Comparison of ENCODE assay signal across 8 mouse cellular contexts in genomic region chr9:102627442-102627841, GRCm38 (mm10). TPM values are rescaled to one million over a fixed set of nuclear protein-coding genes. Genes with fewer than 3 reads are reported as not detected.
DNase-seq lines count a peak whose midpoint lies in the region; ATAC-seq and TF ChIP-seq lines count a peak whose summit lies in the region.

No protein-coding gene starts in this region.

- peaks cover 20% of the 10 kb centered on the region for H3K36me3 ChIP-seq in erythroblast, embryonic 14.5 days (ENCODE audit: control insufficient read depth)
- 0 out of 2 replicates have a peak, but pooled peaks cover 2% of the 10 kb centered on the region for H3K36me3 ChIP-seq in ES-Bruce4 (ENCODE audit: control insufficient read depth, insufficient read depth, low read length, poor library complexity, severe bottlenecking)
- peaks cover 19% of the 10 kb centered on the region for H3K36me3 ChIP-seq in hindbrain, embryonic 13.5 days
- 0 out of 2 replicates have a peak, but pooled peaks cover 6% of the 10 kb centered on the region for H3K36me3 ChIP-seq in liver, embryonic 15.5 days (replicated peaks)

- no peak overlapping the region for H3K27ac ChIP-seq in ES-Bruce4 (ENCODE audit: insufficient read depth, low read length)
- H3K27ac ChIP-seq in hindbrain, embryonic 13.5 days, result peak overlapping the region; percentile 96
- H3K27ac ChIP-seq in liver, embryonic 15.5 days (replicated peaks), result peak overlapping the region; percentile 88; the same call in 1 of the 2 replicates

- WGBS in hindbrain, embryonic 13.5 days, result 93% methylated on average over 7 of the region's 7 CpGs
- 75% methylated on average over 7 of the region's 7 CpGs for WGBS in liver, embryonic 15.5 days (ENCODE audit: insufficient replicate concordance)

- H3K4me2 ChIP-seq in hindbrain, embryonic 13.5 days, result peak overlapping the region; percentile 74
- H3K4me2 ChIP-seq in liver, embryonic 15.5 days, result peak overlapping the region; percentile 90

- H3K27me3 ChIP-seq in erythroblast, embryonic 14.5 days (ENCODE audit: control insufficient read depth), result no peaks in the 10 kb centered on the region
- no peaks in the 10 kb centered on the region for H3K27me3 ChIP-seq in ES-Bruce4 (ENCODE audit: control insufficient read depth, insufficient read depth, low read length, poor library complexity, severe bottlenecking)
- no peaks in the 10 kb centered on the region for H3K27me3 ChIP-seq in hindbrain, embryonic 13.5 days
- H3K27me3 ChIP-seq in liver, embryonic 15.5 days, result no peaks in the 10 kb centered on the region

- no peak for TF ChIP-seq CTCF in ES-Bruce4 (IDR thresholded peaks at IDR 0.05; ENCODE audit: low read depth, low read length)

- ATAC-seq in erythroblast, adult 5-6 weeks (replicated peaks; ENCODE audit: low FRiP score, poor library complexity, severe bottlenecking), result no peak
- ATAC-seq in hindbrain, embryonic 13.5 days (ENCODE audit: low FRiP score), result no peak
- ATAC-seq in liver, embryonic 15.5 days (ENCODE audit: insufficient read depth), result no peak

- H3K9ac ChIP-seq in ES-Bruce4 (ENCODE audit: low read depth, poor library complexity, severe bottlenecking), result peak overlapping the region; percentile 94
- H3K9ac ChIP-seq in hindbrain, embryonic 13.5 days, result peak overlapping the region; percentile 96
- H3K9ac ChIP-seq in liver, embryonic 15.5 days, result peak overlapping the region; percentile 96; the same call in 1 of the 2 replicates

- H3K4me3 ChIP-seq in erythroblast, embryonic 14.5 days (replicated peaks), result peak overlapping the region; percentile 77
- H3K4me3 ChIP-seq in ES-Bruce4 (ENCODE audit: low read depth, low read length), result peak overlapping the region; percentile 79; the same call in 1 of the 2 replicates
- peak overlapping the region; percentile 72 for H3K4me3 ChIP-seq in hindbrain, embryonic 13.5 days
- peak overlapping the region; percentile 96 for H3K4me3 ChIP-seq in liver, embryonic 15.5 days (replicated peaks)

- H3K4me1 ChIP-seq in erythroblast, embryonic 14.5 days (ENCODE audit: control insufficient read depth), result peaks cover 44% of the 10 kb centered on the region
- no peaks in the 10 kb centered on the region for H3K4me1 ChIP-seq in ES-Bruce4 (ENCODE audit: control insufficient read depth, insufficient read depth, low read length)
- H3K4me1 ChIP-seq in hindbrain, embryonic 13.5 days (replicated peaks), result peaks cover 21% of the 10 kb centered on the region
- peaks cover 43% of the 10 kb centered on the region for H3K4me1 ChIP-seq in liver, embryonic 15.5 days (replicated peaks)

- no peak for TF ChIP-seq POLR2A in ES-Bruce4 (IDR thresholded peaks at IDR 0.05; ENCODE audit: insufficient read depth, low read length)

- H3K9me3 ChIP-seq in erythroblast, embryonic 14.5 days (ENCODE audit: control insufficient read depth, low read length), result no peaks in the 10 kb centered on the region
- H3K9me3 ChIP-seq in ES-Bruce4 (replicated peaks; ENCODE audit: control insufficient read depth, insufficient read depth, low read length, poor library complexity, severe bottlenecking), result no peaks in the 10 kb centered on the region
- no peaks in the 10 kb centered on the region for H3K9me3 ChIP-seq in hindbrain, embryonic 13.5 days
- H3K9me3 ChIP-seq in liver, embryonic 15.5 days (replicated peaks), result no peaks in the 10 kb centered on the region

- no peak for DNase-seq in adrenal gland, adult 18-20 months (ENCODE audit: low spot score in 2 of 2)
- no peak for DNase-seq in thymus, postnatal 4 days
- no peak for DNase-seq in spleen, adult 18-20 months

- no peak for TF ChIP-seq EP300 in ES-Bruce4 (IDR thresholded peaks at IDR 0.05; ENCODE audit: insufficient read depth, low read depth, low read length)

RNA-seq across cellular contexts. Expression of gene Cep63, which starts 1.1 kb away (rescaled TPM):
- 1.4 and 2.3 TPM in 2 replicates for polyA plus RNA-seq in erythroblast, embryonic 14.5 days (2012)
- total RNA-seq in erythroblast, adult 5-6 weeks (2015; ENCODE audit: low replicate concordance), result 4.6 and 10.4 TPM in 2 replicates
- total RNA-seq in erythroblast, adult 5-6 weeks (2017; ENCODE audit: low replicate concordance), result 9.9 and 13.9 TPM in 2 replicates
- polyA plus RNA-seq in ES-Bruce4 (2011; ENCODE audit: insufficient read depth, insufficient read length, low read depth, missing spikeins), result 20.9 and 23.5 TPM in 2 replicates
- 43.0 and 44.3 TPM in 2 replicates for polyA plus RNA-seq in hindbrain, embryonic 13.5 days (2015; fragmentation: Nextera tagmentation; extraction: Ambion mirVana)
- polyA plus RNA-seq in liver, embryonic 15.5 days (2015; fragmentation: Nextera tagmentation; extraction: Ambion mirVana), result 17.4 TPM in 2 replicates
- total RNA-seq in adrenal gland, adult 18-20 months (2021), result 10 to 100 TPM; 34.8 to 46.1 TPM

RNA-seq across cellular contexts. Expression of gene Anapc13, which starts 1.3 kb away (rescaled TPM):
- polyA plus RNA-seq in erythroblast, embryonic 14.5 days (2012), result 5.9 and 9.6 TPM in 2 replicates
- total RNA-seq in erythroblast, adult 5-6 weeks (2015; ENCODE audit: low replicate concordance), result 5.6 and 42.0 TPM in 2 replicates
- total RNA-seq in erythroblast, adult 5-6 weeks (2017; ENCODE audit: low replicate concordance), result 32.8 and 42.3 TPM in 2 replicates
- 76.4 and 87.9 TPM in 2 replicates for polyA plus RNA-seq in ES-Bruce4 (2011; ENCODE audit: insufficient read depth, insufficient read length, low read depth, missing spikeins)
- polyA plus RNA-seq in hindbrain, embryonic 13.5 days (2015; fragmentation: Nextera tagmentation; extraction: Ambion mirVana), result 194 and 200 TPM in 2 replicates
- 72.5 and 91.9 TPM in 2 replicates for polyA plus RNA-seq in liver, embryonic 15.5 days (2015; fragmentation: Nextera tagmentation; extraction: Ambion mirVana)
- 100 to 1,000 TPM; 367 to 377 TPM for total RNA-seq in adrenal gland, adult 18-20 months (2021)
